Mouse (Mus musculus) cortical plate, adult 2 months (tissue): ENCODE measurements around the gene Grxcr1. TPM values are rescaled to one million over a fixed set of nuclear protein-coding genes. Genes with fewer than 3 reads are reported as not detected.

Experiments
- H3K27ac ChIP-seq: fragments of 200-500 bp; 2 replicates; pipeline ENCODE4 v1.5.1; 2012; ENCODE audit warnings: low read length, control low read depth, inconsistent platforms; ENCODE audit not compliant: insufficient read depth
- H3K4me1 ChIP-seq: fragments of 200-500 bp; 2 replicates; pipeline ENCODE4 v1.6.1; 2011; ENCODE audit warnings: low read length; ENCODE audit not compliant: control insufficient read depth, insufficient read depth
- H3K4me3 ChIP-seq: fragments of 200-500 bp; 2 replicates; pipeline ENCODE4 v1.5.1; 2011; ENCODE audit warnings: mild to moderate bottlenecking, low read length, control low read depth; ENCODE audit not compliant: insufficient read depth
- CTCF ChIP-seq: fragments of 200-500 bp; IDR thresholded peaks from 2 replicates; pipeline ENCODE4 v1.5.1; 2011; ENCODE audit warnings: mild to moderate bottlenecking, control low read depth, low read length; ENCODE audit not compliant: insufficient read depth; ENCODE audit errors: extremely low read depth
- POLR2A ChIP-seq: fragments of 200-500 bp; IDR thresholded peaks from 2 replicates; pipeline ENCODE4 v1.6.1; 2011; ENCODE audit warnings: mild to moderate bottlenecking, low read length, control low read depth; ENCODE audit not compliant: insufficient read depth; ENCODE audit errors: extremely low read depth
- polyA plus RNA-seq: library from polyadenylated mRNA; depleted of rRNA; stranded (reverse); fragments of >200 nt; gene quantifications from 2 replicates; pipeline ENCODE4 v1.2.3, GENCODE M21; 2012

Grxcr1 gene
- polyA plus RNA-seq, 1 experiment: not detected

GRCm38 (mm10) chr5:68070308-68070707 is 38.7 kb downstream of the Grxcr1 start:
- H3K4me1 ChIP-seq: no peaks in the 10 kb centered on the region
- no peak overlapping the region for H3K27ac ChIP-seq
- no peak overlapping the region for H3K4me3 ChIP-seq
- TF ChIP-seq POLR2A (no peak), CTCF (no peak)

DNA sequence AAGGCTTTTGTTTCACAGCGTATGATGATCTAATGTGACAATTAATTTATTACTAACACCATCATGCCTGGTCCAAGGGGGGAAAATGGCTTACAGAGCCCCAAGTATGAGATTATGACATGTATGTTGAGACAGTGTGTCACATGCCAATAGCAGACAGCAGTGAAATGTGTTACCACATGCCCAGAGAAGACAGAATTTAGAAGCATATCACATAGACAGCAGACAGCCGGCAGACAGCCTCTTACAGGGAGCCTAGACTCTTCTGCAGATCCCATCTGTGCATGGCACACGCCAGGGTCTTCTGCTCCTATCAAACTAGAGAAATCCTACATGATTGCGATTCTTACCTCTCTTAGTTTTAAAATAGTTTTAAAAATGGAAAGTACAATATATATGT is 40.2 kb downstream of the Grxcr1 start:
- TF ChIP-seq CTCF (no peak), POLR2A (no peak)
- no peak overlapping the region for H3K27ac ChIP-seq
- H3K4me1 ChIP-seq: no peaks in the 10 kb centered on the region
- H3K4me3 ChIP-seq: no peak overlapping the region

DNA sequence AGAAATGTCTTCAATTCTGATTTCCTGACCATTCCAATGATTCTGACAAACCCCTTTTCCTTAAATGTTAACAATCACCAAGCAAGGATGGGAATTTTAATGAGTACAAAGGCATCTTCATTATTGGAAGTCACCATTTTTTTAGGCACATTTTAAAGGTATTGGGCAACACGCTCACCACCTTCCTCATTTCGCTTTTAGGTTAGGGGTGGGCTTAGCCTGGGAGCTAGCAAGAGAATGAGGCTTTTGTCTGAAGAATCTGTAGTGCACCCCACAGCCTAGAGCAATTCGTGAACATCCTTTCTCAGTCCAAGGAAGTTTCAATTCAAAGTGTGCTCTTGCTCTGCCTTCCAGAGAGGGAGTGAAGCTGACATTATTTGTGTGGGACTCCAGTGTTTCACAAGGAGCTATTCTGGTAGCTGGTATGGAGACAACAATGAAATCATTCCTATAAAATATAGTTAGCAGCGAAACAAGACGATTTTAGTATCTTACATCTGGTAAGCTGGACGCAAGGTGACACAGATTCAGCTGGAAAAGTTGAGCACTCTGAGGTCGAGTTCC is 55.0 kb downstream of the Grxcr1 start:
- H3K4me3 ChIP-seq: no peak overlapping the region
- no peak overlapping the region for H3K27ac ChIP-seq
- no peak for TF ChIP-seq CTCF
- no peak for TF ChIP-seq POLR2A
- peaks cover 1% of the 10 kb centered on the region; the same call in 1 of the 2 replicates for H3K4me1 ChIP-seq

- H3K4me3 ChIP-seq: no peak overlapping the region
These were observed 55.5 kb downstream of the Grxcr1 start for GRCm38 (mm10) chr5:68087174-68087573.

DNA sequence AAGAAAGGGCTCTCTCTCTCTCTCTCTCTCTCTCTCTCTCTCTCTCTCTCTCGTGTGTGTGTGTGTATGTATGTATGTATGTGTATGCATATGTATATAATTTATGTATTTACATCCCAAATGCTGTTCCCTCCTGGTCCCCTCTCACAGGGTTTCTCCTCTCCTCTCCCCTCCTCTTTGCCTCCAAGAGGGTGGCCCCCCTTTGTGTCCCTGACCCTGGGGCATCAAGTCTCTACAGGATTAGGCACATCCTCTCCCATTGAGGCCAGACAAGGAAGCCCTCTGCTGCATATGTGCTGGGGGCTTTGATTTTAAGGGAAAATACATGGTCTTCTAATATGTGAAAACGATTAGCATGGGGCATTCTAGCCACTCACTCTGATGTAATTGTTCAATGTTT is 61.5 kb downstream of the Grxcr1 start:
- TF ChIP-seq POLR2A (no peak), CTCF (no peak)
- H3K4me3 ChIP-seq: no peak overlapping the region
- no peak overlapping the region for H3K27ac ChIP-seq
- H3K4me1 ChIP-seq: peaks cover 2% of the 10 kb centered on the region; the same call in 1 of the 2 replicates

More at GRCm38 (mm10) chr5:68087174-68087573, 55.5 kb downstream of the Grxcr1 start:
- no peak overlapping the region for H3K27ac ChIP-seq
- TF ChIP-seq CTCF: no peak
- no peak for TF ChIP-seq POLR2A
- peaks cover 1% of the 10 kb centered on the region; the same call in 1 of the 2 replicates for H3K4me1 ChIP-seq

DNA sequence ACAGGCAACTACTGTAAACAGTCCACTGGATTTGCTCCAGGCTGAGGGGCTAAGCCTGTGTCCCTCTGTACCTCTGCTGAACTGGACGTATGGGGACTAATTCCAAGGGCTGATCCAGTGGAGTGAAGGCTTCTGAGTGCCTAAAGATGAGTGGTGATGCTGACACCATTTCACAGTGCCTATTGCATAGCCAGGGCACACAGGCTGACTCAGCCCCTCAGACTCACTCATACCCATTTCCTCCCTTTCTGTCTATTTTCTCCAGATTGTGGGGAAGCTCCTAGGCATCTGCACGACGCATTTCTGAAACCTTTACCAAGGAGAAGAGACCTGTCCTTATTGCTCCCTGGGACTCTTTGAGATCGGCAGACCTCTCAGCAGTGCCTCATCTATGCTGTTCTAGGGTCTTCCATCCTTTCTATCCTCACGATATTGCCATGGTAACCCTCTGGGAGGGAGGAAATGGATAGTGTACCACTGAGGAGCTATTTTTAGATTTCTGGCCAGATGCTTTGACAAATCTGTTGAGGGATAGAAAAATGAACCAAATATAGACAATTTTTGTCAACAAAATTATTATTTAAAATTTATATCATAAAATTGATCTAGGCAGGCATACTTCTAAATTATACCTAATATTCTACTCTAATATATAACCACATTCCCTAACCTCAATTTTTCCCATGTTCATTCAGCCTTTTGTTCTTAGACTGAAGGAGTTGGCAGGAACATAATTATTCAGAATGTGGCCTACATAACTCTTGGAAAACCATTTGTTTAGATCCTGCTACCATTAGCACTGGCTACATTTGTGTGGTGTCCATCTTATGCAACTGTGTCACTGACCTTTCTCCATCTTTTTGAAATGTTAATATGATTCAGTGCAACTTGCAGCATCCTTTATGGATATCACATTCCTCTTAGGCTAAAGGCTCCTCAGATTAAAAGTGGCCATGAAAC is 66.3 kb downstream of the Grxcr1 start:
- H3K4me3 ChIP-seq: no peak overlapping the region
- H3K4me1 ChIP-seq: peaks cover 2% of the 10 kb centered on the region; the same call in 1 of the 2 replicates
- TF ChIP-seq POLR2A (no peak), CTCF (no peak)
- no peak overlapping the region for H3K27ac ChIP-seq

DNA sequence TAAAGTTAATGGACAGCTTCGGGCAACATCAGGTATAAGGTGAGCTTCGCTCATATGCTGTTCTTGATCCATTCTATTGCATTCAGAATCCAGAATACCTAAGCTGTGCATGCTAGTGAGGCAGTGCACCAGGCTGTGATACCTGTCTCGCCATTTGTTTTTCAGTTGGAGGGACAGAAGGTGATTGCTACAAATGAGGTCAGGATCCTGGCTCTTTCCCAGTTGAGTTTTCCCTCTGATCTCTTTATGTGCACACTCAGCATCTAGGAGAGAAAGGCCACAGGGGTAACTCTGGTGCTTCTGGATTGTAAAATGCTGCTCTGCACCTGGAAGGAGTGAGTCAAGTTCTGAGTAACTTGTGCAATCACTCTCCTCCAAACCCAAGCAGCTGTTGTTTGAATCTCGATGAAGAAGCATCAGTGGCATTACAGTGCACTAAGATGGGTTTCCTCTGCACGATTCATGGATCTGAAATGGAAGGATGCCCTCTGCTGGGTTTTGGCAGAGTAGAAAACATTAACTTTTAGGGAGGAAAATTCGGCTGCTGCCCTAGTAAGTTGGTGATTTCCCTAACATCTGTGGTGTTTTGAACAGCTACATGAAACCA is 80.9 kb downstream of the Grxcr1 start:
- H3K27ac ChIP-seq: no peak overlapping the region
- H3K4me1 ChIP-seq: no peaks in the 10 kb centered on the region
- TF ChIP-seq POLR2A (no peak), CTCF (peak; percentile 59; the same call in 1 of the 2 replicates)
- H3K4me3 ChIP-seq: no peak overlapping the region

- H3K4me1 ChIP-seq: no peaks in the 10 kb centered on the region
- H3K27ac ChIP-seq: no peak overlapping the region
- no peak overlapping the region for H3K4me3 ChIP-seq
- TF ChIP-seq CTCF: peak; percentile 5; the same call in 1 of the 2 replicates
- TF ChIP-seq POLR2A: no peak
These were observed 89.2 kb downstream of the Grxcr1 start for GRCm38 (mm10) chr5:68120880-68121279.

GRCm38 (mm10) chr5:68122883-68123282 is 91.2 kb downstream of the Grxcr1 start:
- Histone ChIP-seq H3K4me1 (no peaks in the 10 kb centered on the region), H3K4me3 (no peak overlapping the region), H3K27ac (no peak overlapping the region)
- no peak for TF ChIP-seq POLR2A
- TF ChIP-seq CTCF: no peak
